Mouse (Mus musculus) testis, postnatal 14 days (tissue): ENCODE measurements at regions not wholly inside any gene's neighbourhood (a gene's known extent, or its start where the extent isn't known, plus 50 kb on each side); places are given as distances from the start of the nearest gene placed in this dataset.

Source experiments
- DNase-seq: peaks from one replicate; pipeline ENCODE4 v3.0.0; 2021; ENCODE audit warnings: low spot score

- DNase-seq = no peak
These were observed 56.4 kb downstream of the Cd24a start for GRCm38 (mm10) chr10:43634371-43635080.

GRCm38 (mm10) chr10:43641169-43641945, 63.3 kb downstream of the Cd24a start:
- DNase-seq = no peak

- DNase-seq = no peak
These were observed 68.2 kb downstream of the Cd24a start for GRCm38 (mm10) chr10:43646326-43646725.

- DNase-seq = no peak
These were observed 68.9 kb downstream of the Cd24a start for GRCm38 (mm10) chr10:43646965-43647364.

- no peak for DNase-seq
These were observed 70.1 kb downstream of the Cd24a start for GRCm38 (mm10) chr10:43648186-43648585.

- no peak for DNase-seq
These were observed 70.8 kb downstream of the Cd24a start for GRCm38 (mm10) chr10:43648815-43649447.

- DNase-seq = no peak
These were observed 72.4 kb downstream of the Cd24a start for GRCm38 (mm10) chr10:43650449-43650848.

GRCm38 (mm10) chr10:43651505-43651904, 73.4 kb downstream of the Cd24a start:
- DNase-seq = no peak

- no peak for DNase-seq
These were observed 73.8 kb downstream of the Cd24a start for GRCm38 (mm10) chr10:43651915-43652314.

GRCm38 (mm10) chr10:43655082-43655671, 77.1 kb downstream of the Cd24a start:
- no peak for DNase-seq

- no peak for DNase-seq
These were observed 77.6 kb downstream of the Cd24a start for GRCm38 (mm10) chr10:43655680-43656079.

- no peak for DNase-seq
These were observed 78.1 kb downstream of the Cd24a start for GRCm38 (mm10) chr10:43656207-43656606.

GRCm38 (mm10) chr10:43657501-43658225, 79.6 kb downstream of the Cd24a start:
- no peak for DNase-seq

- DNase-seq = no peak
These were observed 80.1 kb downstream of the Cd24a start for GRCm38 (mm10) chr10:43658226-43658593.

GRCm38 (mm10) chr10:43664844-43665243, 86.8 kb downstream of the Cd24a start:
- no peak for DNase-seq

- no peak for DNase-seq
These were observed 88.4 kb downstream of the Cd24a start for GRCm38 (mm10) chr10:43666262-43667085.

- DNase-seq = no peak
These were observed 89.1 kb downstream of the Cd24a start for GRCm38 (mm10) chr10:43667086-43667690.

- no peak for DNase-seq
These were observed 89.7 kb downstream of the Cd24a start for GRCm38 (mm10) chr10:43667732-43668247.

- no peak for DNase-seq
These were observed 91.4 kb downstream of the Cd24a start for GRCm38 (mm10) chr10:43669471-43669870.

GRCm38 (mm10) chr10:43670745-43671144, 92.7 kb downstream of the Cd24a start:
- no peak for DNase-seq
